Mouse (Mus musculus) megakaryocyte, embryonic 14.5 days (primary cell): ENCODE measurements around the gene Unc93a2. TPM values are rescaled to one million over a fixed set of nuclear protein-coding genes. Genes with fewer than 3 reads are reported as not detected.
"Not testable (repeated sequence)": the region's sequence is repeated elsewhere in the genome, so short reads cannot be mapped to it uniquely, and the experiment has no call there.

Experiments used
- H3K27me3 ChIP-seq: replicated peaks from 2 replicates; pipeline ENCODE3; 2012; ENCODE audit warnings: inconsistent platforms
- H3K36me3 ChIP-seq: replicated peaks from 2 replicates; pipeline ENCODE3; 2012; ENCODE audit warnings: low read length, inconsistent platforms, mixed read lengths
- H3K4me1 ChIP-seq: 2 replicates; pipeline ENCODE4 v1.6.1; 2012; ENCODE audit warnings: inconsistent platforms
- H3K4me3 ChIP-seq: replicated peaks from 2 replicates; pipeline ENCODE3; 2012; ENCODE audit warnings: moderate library complexity, mild to moderate bottlenecking, inconsistent platforms
- H3K9me3 ChIP-seq: 2 replicates; pipeline ENCODE4 v1.6.1; 2012; ENCODE audit warnings: inconsistent platforms
- polyA plus RNA-seq: library from polyadenylated mRNA; stranded (reverse); fragments of >175 nt; gene quantifications from 2 replicates; pipeline ENCODE4 v1.2.3, GENCODE M21; 2012; ENCODE audit warnings: low replicate concordance; ENCODE audit not compliant: insufficient read depth

Unc93a2 gene
- polyA plus RNA-seq, 1 experiment = not detected

GRCm38 (mm10) chr17:7326415-7326814 lies 58.8 kb downstream of the Unc93a2 start:
- H3K27me3 ChIP-seq, H3K4me1 ChIP-seq, H3K4me3 ChIP-seq, H3K36me3 ChIP-seq, H3K9me3 ChIP-seq: not testable (repeated sequence)

GRCm38 (mm10) chr17:7324346-7324745 lies 60.9 kb downstream of the Unc93a2 start, which contains the start of gene Tcp10a:
Gene Tcp10a (plus strand): TSS chr17:7324646.
- H3K36me3 ChIP-seq, H3K4me3 ChIP-seq, H3K4me1 ChIP-seq, H3K27me3 ChIP-seq, H3K9me3 ChIP-seq: not testable (repeated sequence)

- H3K4me1 ChIP-seq, H3K9me3 ChIP-seq, H3K4me3 ChIP-seq, H3K36me3 ChIP-seq, H3K27me3 ChIP-seq: not testable (repeated sequence)
These were observed 65.5 kb downstream of the Unc93a2 start for GRCm38 (mm10) chr17:7319789-7320188.

- H3K27me3 ChIP-seq, H3K9me3 ChIP-seq, H3K4me3 ChIP-seq, H3K36me3 ChIP-seq, H3K4me1 ChIP-seq: not testable (repeated sequence)
These were observed 69.4 kb downstream of the Unc93a2 start for GRCm38 (mm10) chr17:7315693-7316382.

Other genes starting within 250 kb of the Unc93a2 start
- gene Rps6ka2, start 215.3 kb downstream of the Unc93a2 start, polyA plus RNA-seq = 0.09 TPM in 1 of 2 replicates, not detected in the other
- gene Tcp10a, start 60.8 kb downstream of the Unc93a2 start, polyA plus RNA-seq = not detected in 2 replicates
- 0.66 TPM in 1 of 2 replicates, not detected in the other for gene Ttll2, start 32.8 kb downstream of the Unc93a2 start, polyA plus RNA-seq
- gene Gm49630, start 13.5 kb downstream of the Unc93a2 start, polyA plus RNA-seq = not detected in 2 replicates